Mouse (Mus musculus) adrenal gland, postnatal 10 days (tissue): ENCODE results near the gene Gm38431. TPM values are rescaled to one million over a fixed set of nuclear protein-coding genes. Genes with fewer than 3 reads are reported as not detected.

Experiments
- microRNA-seq: library from miRNA; unstranded; fragments of <30 nt; microRNA quantifications from one replicate; pipeline ENCODE4 v1.2.0, GENCODE M21; 2021
- total RNA-seq, 2 experiments: library from RNA; stranded (reverse); gene quantifications; 2 replicates each; pipeline ENCODE4 v1.2.3; 2021

The Gm38431 gene
- total RNA-seq, 2 experiments from 2014 or later, result 0.63 to 1.5 TPM

Small RNA genes lying within 50 kb of the gene (microRNA-seq; reads per million reads assigned to microRNA genes)
- gene Mir1900 (not detected), gene Mir7082 (not detected)

Other genes starting within 250 kb of the Gm38431 start
- gene A230050P20Rik, start 223.4 kb downstream of the Gm38431 start, total RNA-seq, result 10 to 100 TPM; 17.1 to 28.0 TPM
- 1 to 10 TPM; 5.0 to 5.3 TPM for gene Angptl6, start 212.3 kb downstream of the Gm38431 start, total RNA-seq
- 10 to 100 TPM; 32.6 to 38.2 TPM for gene Ppan, start 203.8 kb downstream of the Gm38431 start, total RNA-seq
- gene Eif3g, start 193.4 kb downstream of the Gm38431 start, total RNA-seq, result 100 to 1,000 TPM; 136 to 143 TPM
- 10 to 100 TPM; 44.9 to 54.7 TPM for gene Dnmt1, start 132.1 kb downstream of the Gm38431 start, total RNA-seq
- gene S1pr2, start 115.2 kb downstream of the Gm38431 start, total RNA-seq, result 1 to 10 TPM; 7.4 to 9.7 TPM
- 100 to 1,000 TPM; 121 to 125 TPM for gene Mrpl4, start 89.3 kb downstream of the Gm38431 start, total RNA-seq
- 10 to 100 TPM; 10.8 to 12.4 TPM for gene Icam1, start 76.0 kb downstream of the Gm38431 start, total RNA-seq
- gene Icam4, start 62.6 kb downstream of the Gm38431 start, total RNA-seq, result 1 to 10 TPM; 2.3 to 3.2 TPM
- under 1 TPM; 0.51 to 0.67 TPM for gene Icam5, start 59.9 kb downstream of the Gm38431 start, total RNA-seq
- gene Zglp1, start 24.9 kb downstream of the Gm38431 start, total RNA-seq, result not detected
- under 1 TPM; 0.45 to 0.51 TPM for gene Gm49373, start 18.9 kb downstream of the Gm38431 start, total RNA-seq
- gene Fdx1l, start 18.4 kb downstream of the Gm38431 start, total RNA-seq, result 10 to 100 TPM; 32.5 to 38.6 TPM
- gene Raver1, start within 50 bp of the Gm38431 start, total RNA-seq, result 10 to 100 TPM; 47.2 to 50.3 TPM
- 10 to 100 TPM; 12.5 to 18.6 TPM for gene Tyk2, start 39.2 kb upstream of the Gm38431 start, total RNA-seq
- 100 to 1,000 TPM; 155 to 160 TPM for gene Cdc37, start 58.0 kb upstream of the Gm38431 start, total RNA-seq
- 10 to 100 TPM; 22.7 to 31.5 TPM for gene Pde4a, start 73.7 kb upstream of the Gm38431 start, total RNA-seq
- 10 to 100 TPM; 39.4 to 45.8 TPM for gene Keap1, start 147.4 kb upstream of the Gm38431 start, total RNA-seq
- 1 to 10 TPM; 1.4 to 1.7 TPM for gene S1pr5, start 156.4 kb upstream of the Gm38431 start, total RNA-seq
- 10 to 100 TPM; 45.4 to 48.1 TPM for gene Atg4d, start 173.3 kb upstream of the Gm38431 start, total RNA-seq
- 10 to 100 TPM; 28.8 to 38.4 TPM for gene Kri1, start 196.0 kb upstream of the Gm38431 start, total RNA-seq
- 10 to 100 TPM; 16.8 to 23.8 TPM for gene Cdkn2d, start 199.4 kb upstream of the Gm38431 start, total RNA-seq
- gene Ap1m2, start 220.3 kb upstream of the Gm38431 start, total RNA-seq, result under 1 TPM in 1 of 2 experiments, not detected in 1; 0.15 TPM
- gene Slc44a2, start 228.7 kb upstream of the Gm38431 start, total RNA-seq, result 10 to 100 TPM; 48.3 to 63.4 TPM